Mouse (Mus musculus) erythroblast, embryonic 14.5 days (primary cell): Measurements from ENCODE around the gene Usp45. TPM values are rescaled to one million over a fixed set of nuclear protein-coding genes. Genes with fewer than 3 reads are reported as not detected.

ENCODE experiments used
- H3K27me3 ChIP-seq: 2 replicates; pipeline ENCODE4 v1.6.1; 2012; ENCODE audit warnings: inconsistent platforms; ENCODE audit not compliant: control insufficient read depth
- H3K36me3 ChIP-seq: 2 replicates; pipeline ENCODE4 v1.6.1; 2012; ENCODE audit warnings: mild to moderate bottlenecking, inconsistent platforms; ENCODE audit not compliant: control insufficient read depth
- H3K4me1 ChIP-seq: 2 replicates; pipeline ENCODE4 v1.6.1; 2012; ENCODE audit warnings: inconsistent platforms; ENCODE audit not compliant: control insufficient read depth
- H3K4me3 ChIP-seq: replicated peaks from 2 replicates; pipeline ENCODE3; 2012; ENCODE audit warnings: moderate library complexity, mild to moderate bottlenecking, inconsistent platforms
- H3K9me3 ChIP-seq: 2 replicates; pipeline ENCODE4 v1.6.1; 2012; ENCODE audit warnings: low read length, inconsistent platforms, mixed read lengths; ENCODE audit not compliant: control insufficient read depth
- GATA1 ChIP-seq: IDR thresholded peaks from 2 replicates; pipeline ENCODE4 v1.6.1; 2012; ENCODE audit warnings: low read length, inconsistent platforms, mixed read lengths
- TAL1 ChIP-seq: IDR thresholded peaks from 3 replicates; pipeline ENCODE4 v1.6.1; 2012; ENCODE audit warnings: low read length, inconsistent platforms, mixed read lengths
- polyA plus RNA-seq: library from polyadenylated mRNA; stranded (reverse); fragments of >175 nt; gene quantifications from 2 replicates; pipeline ENCODE4 v1.2.3, GENCODE M21; 2012

Gene Usp45
- polyA plus RNA-seq, 1 experiment, result 0.43 TPM

DNA sequence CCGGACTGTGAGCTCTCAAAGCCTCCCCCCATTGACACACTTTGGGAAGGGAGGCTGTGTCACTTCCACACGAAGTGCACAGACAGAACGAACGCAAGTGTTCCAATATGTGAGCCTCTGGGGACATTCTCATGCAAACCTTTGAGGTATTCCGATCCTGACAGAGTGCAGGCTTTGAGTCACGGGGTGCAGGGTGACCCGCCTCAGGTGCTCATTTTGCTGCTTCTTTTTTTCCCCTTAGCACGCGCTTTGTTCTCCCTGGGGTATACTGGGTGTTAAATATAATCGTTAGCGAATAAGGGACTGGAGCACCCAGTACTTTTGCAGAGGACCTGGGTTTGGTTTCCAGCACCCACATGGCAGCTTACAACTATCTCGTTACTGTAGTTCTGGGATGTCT, 19.3 kb downstream of the Usp45 start:
- H3K27me3 ChIP-seq, result no peaks in the 10 kb centered on the region
- peaks cover 94% of the 10 kb centered on the region for H3K36me3 ChIP-seq
- TF ChIP-seq GATA1 (no peak), TAL1 (no peak)
- H3K9me3 ChIP-seq, result no peaks in the 10 kb centered on the region; the same call in 1 of the 2 replicates
- peaks cover 57% of the 10 kb centered on the region for H3K4me1 ChIP-seq
- H3K4me3 ChIP-seq, result no peak overlapping the region

DNA sequence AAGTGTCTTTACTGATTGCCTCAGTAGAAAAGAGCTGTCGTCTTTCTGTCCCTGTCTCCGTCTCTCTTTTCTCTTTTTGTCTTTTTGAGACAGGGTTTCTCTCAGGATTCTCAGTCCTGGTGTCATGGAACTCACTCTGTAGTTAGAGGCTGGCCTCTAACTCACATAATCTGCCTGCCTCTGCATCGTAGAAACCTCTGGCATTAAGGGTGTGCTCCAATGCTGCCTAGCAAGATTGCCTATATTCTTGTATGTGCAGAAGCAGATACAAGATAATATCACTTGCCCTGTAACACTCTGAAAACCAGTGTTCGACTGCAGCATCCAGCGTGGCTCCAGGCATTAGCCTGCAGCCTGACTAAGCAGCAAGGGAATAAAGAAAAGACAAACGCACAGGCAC, 21.9 kb downstream of the Usp45 start:
- Histone ChIP-seq H3K4me3 (no peak overlapping the region), H3K36me3 (peaks cover 93% of the 10 kb centered on the region)

GRCm38 (mm10) chr4:21789836-21790235, 22.9 kb downstream of the Usp45 start:
- Histone ChIP-seq H3K27me3 (no peaks in the 10 kb centered on the region), H3K4me1 (peaks cover 24% of the 10 kb centered on the region), H3K4me3 (no peak overlapping the region), H3K36me3 (peaks cover 91% of the 10 kb centered on the region), H3K9me3 (no peaks in the 10 kb centered on the region; the same call in 1 of the 2 replicates)
- TF ChIP-seq TAL1, result no peak
- no peak for TF ChIP-seq GATA1

More for the DNA sequence above, 21.9 kb downstream of the Usp45 start:
- Histone ChIP-seq H3K27me3 (no peaks in the 10 kb centered on the region), H3K4me1 (peaks cover 33% of the 10 kb centered on the region), H3K9me3 (no peaks in the 10 kb centered on the region; the same call in 1 of the 2 replicates)
- no peak for TF ChIP-seq TAL1
- TF ChIP-seq GATA1, result no peak

DNA sequence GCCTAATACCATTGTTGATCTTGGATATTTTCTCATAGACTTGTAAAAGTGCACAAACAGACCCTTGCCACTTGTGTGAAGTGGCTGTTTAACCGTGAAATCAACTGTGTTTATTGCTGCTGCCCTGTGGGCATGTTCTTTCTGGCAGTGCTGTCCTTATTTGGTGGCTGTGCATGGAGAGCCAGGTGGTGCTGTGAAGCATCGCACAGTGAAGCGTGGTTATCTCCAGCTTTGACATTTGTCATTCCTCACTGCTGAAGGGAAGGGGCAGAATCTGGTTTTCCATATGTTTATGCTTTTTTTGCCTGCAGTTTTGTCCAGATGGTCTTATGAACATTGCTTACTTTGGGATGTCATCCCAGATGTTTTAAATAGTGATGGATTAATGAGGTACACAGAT, 26.7 kb downstream of the Usp45 start:
- TF ChIP-seq TAL1 (no peak), GATA1 (no peak)
- Histone ChIP-seq H3K36me3 (peaks cover 97% of the 10 kb centered on the region), H3K4me1 (peaks cover 5% of the 10 kb centered on the region; the same call in 1 of the 2 replicates), H3K27me3 (no peaks in the 10 kb centered on the region), H3K9me3 (no peaks in the 10 kb centered on the region; the same call in 1 of the 2 replicates), H3K4me3 (no peak overlapping the region)

- Histone ChIP-seq H3K36me3 (peaks cover 100% of the 10 kb centered on the region), H3K27me3 (no peaks in the 10 kb centered on the region), H3K9me3 (no peaks in the 10 kb centered on the region), H3K4me3 (no peak overlapping the region), H3K4me1 (peaks cover 16% of the 10 kb centered on the region)
- TF ChIP-seq GATA1 (no peak), TAL1 (no peak)
Observed at GRCm38 (mm10) chr4:21801013-21801412, 34.1 kb downstream of the Usp45 start.

DNA sequence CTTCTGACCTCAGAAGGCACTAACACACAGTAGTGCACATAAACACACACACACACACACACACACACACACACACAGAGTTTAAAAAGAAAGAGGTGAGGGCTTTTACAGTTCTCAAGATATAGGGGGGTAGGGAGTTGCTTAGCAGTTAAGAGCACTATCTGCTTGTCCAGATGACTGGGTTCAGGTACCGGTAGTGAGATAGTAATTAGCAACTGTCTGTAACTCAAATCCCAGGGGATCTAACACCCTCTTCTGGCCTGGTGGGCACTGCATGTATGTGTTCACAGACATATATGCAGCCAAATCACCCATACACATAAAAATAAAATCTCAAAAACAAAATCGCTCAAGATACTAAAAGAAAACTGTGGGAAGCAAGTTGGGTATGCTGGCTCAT, 34.7 kb downstream of the Usp45 start:
- Histone ChIP-seq H3K4me1 (peaks cover 16% of the 10 kb centered on the region), H3K4me3 (no peak overlapping the region), H3K27me3 (no peaks in the 10 kb centered on the region), H3K9me3 (no peaks in the 10 kb centered on the region), H3K36me3 (peaks cover 100% of the 10 kb centered on the region)
- no peak for TF ChIP-seq GATA1

DNA sequence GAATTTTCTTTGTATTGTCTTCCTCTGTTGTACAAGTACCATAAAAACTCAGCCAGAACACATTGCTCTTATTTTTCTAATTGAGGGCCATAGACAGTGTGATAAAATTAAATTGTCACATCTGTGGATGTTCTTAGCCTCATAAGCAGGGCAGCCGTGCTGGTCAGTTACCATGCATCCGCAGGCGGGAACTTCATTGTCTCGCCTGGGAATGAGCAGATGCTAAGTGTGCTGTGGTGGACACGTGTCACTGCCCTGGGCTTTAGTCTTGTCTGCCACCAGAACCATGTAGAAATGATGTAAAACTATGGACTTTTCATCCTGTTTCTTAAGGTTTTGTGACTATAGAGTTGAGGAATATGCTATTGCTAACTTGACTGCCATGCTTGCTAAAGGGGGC, 40.2 kb downstream of the Usp45 start:
- Histone ChIP-seq H3K4me3 (no peak overlapping the region), H3K9me3 (no peaks in the 10 kb centered on the region), H3K27me3 (no peaks in the 10 kb centered on the region), H3K4me1 (no peaks in the 10 kb centered on the region; the same call in 1 of the 2 replicates), H3K36me3 (peaks cover 95% of the 10 kb centered on the region)
- no peak for TF ChIP-seq TAL1
- TF ChIP-seq GATA1, result no peak

- H3K36me3 ChIP-seq, result peaks cover 95% of the 10 kb centered on the region
Observed at GRCm38 (mm10) chr4:21810608-21811007, 43.7 kb downstream of the Usp45 start.

GRCm38 (mm10) chr4:21812635-21813034, 45.7 kb downstream of the Usp45 start:
- TF ChIP-seq TAL1, result no peak
- no peak for TF ChIP-seq GATA1
- Histone ChIP-seq H3K36me3 (peaks cover 95% of the 10 kb centered on the region), H3K4me3 (no peak overlapping the region), H3K4me1 (no peaks in the 10 kb centered on the region), H3K27me3 (no peaks in the 10 kb centered on the region), H3K9me3 (no peaks in the 10 kb centered on the region)

More at GRCm38 (mm10) chr4:21810608-21811007, 43.7 kb downstream of the Usp45 start:
- Histone ChIP-seq H3K4me1 (no peaks in the 10 kb centered on the region), H3K9me3 (no peaks in the 10 kb centered on the region), H3K4me3 (no peak overlapping the region), H3K27me3 (no peaks in the 10 kb centered on the region)
- TF ChIP-seq GATA1, result no peak
- TF ChIP-seq TAL1, result no peak

DNA sequence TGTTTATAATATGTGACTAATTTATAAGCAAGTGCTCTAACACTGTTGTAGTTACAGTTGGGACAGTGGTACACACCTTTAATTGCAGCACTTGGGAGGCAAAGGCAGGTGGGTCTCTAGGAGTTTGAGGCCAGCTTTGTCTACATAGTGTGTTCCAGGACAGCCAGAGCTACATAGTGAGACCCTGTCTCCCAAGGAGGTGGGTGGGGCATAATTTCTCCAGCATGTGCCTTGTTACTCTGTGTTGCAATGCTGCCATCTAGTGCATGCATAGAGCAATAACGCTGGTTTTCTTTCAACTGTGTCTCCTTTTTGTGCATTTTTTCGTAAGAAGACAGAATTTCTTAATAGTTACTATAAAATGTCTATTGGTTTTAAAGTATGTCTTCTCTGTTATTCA, 47.1 kb downstream of the Usp45 start:
- Histone ChIP-seq H3K27me3 (no peaks in the 10 kb centered on the region), H3K4me1 (no peaks in the 10 kb centered on the region), H3K36me3 (peaks cover 99% of the 10 kb centered on the region), H3K4me3 (no peak overlapping the region), H3K9me3 (no peaks in the 10 kb centered on the region)
- no peak for TF ChIP-seq GATA1
- TF ChIP-seq TAL1, result no peak
